ENCODE assay signal across 28 mouse cellular contexts in genomic region chr3:109456340-109456739, GRCm38 (mm10).
DNase-seq lines count a peak whose midpoint lies in the region; ATAC-seq lines count a peak whose summit lies in the region.
"Had no signal": no experiment of that assay in that cellular context is flagged by ENCODE, and none has a peak within 500 bp of the region (broad histone marks: within the 10 kb centered on the region; RNA-seq: fewer than 3 reads in every experiment).

No protein-coding gene starts in this region.

- H3K36me3 ChIP-seq in midbrain, embryonic 11.5 days (ENCODE audit: control insufficient read depth, insufficient read depth, low read length), result no peaks in the 10 kb centered on the region
- H3K36me3 ChIP-seq in midbrain, embryonic 15.5 days (replicated peaks), result no peaks in the 10 kb centered on the region
- H3K36me3 ChIP-seq: embryonic facial prominence, embryonic 13.5 days; embryonic facial prominence, embryonic 15.5 days; forebrain, embryonic 10.5 days; forebrain, embryonic 12.5 days; G1E had no signal

- WGBS in midbrain, embryonic 11.5 days, result 90% methylated on average over 1 of the region's 1 CpGs
- 81% methylated on average over 1 of the region's 1 CpGs for WGBS in midbrain, embryonic 15.5 days

- H3K9ac ChIP-seq in midbrain, embryonic 11.5 days (ENCODE audit: low read length), result no peak overlapping the region
- no peak overlapping the region for H3K9ac ChIP-seq in midbrain, embryonic 15.5 days
- H3K9ac ChIP-seq: embryonic facial prominence, embryonic 13.5 days; embryonic facial prominence, embryonic 15.5 days; forebrain, embryonic 12.5 days had no signal

- no peak overlapping the region for H3K4me3 ChIP-seq in midbrain, embryonic 11.5 days (ENCODE audit: low read depth, low read length)
- H3K4me3 ChIP-seq in midbrain, embryonic 15.5 days, result no peak overlapping the region
- H3K4me3 ChIP-seq: embryonic facial prominence, embryonic 13.5 days; embryonic facial prominence, embryonic 15.5 days; erythroblast, embryonic 14.5 days; forebrain, embryonic 10.5 days; forebrain, embryonic 12.5 days had no signal

- peak; percentile 19 for DNase-seq in midbrain, embryonic 11.5 days (ENCODE audit: low spot score, missing footprints)
- DNase-seq in induced T-regulatory cell, adult 2 months (ENCODE audit: low read depth), result peak; percentile 22
- no peak for DNase-seq in left cerebral cortex, adult 18-20 months (ENCODE audit: low spot score in 2 of 2)
- no peak for DNase-seq in kidney, adult 8-10 months
- no peak for DNase-seq in kidney, postnatal 4 days
- DNase-seq: adrenal gland, adult 2 months; adrenal gland, postnatal 10 days; adrenal gland, postnatal 36 days; cerebellum, adult 11-12 months; cerebellum, adult 2 months; cerebellum, adult 9-10 months; cerebellum, postnatal 10 days; cerebellum, postnatal 25 days; embryo, embryonic 11 days had no signal

- H3K27ac ChIP-seq in midbrain, embryonic 11.5 days (ENCODE audit: low read depth, low read length), result no peak overlapping the region
- H3K27ac ChIP-seq in midbrain, embryonic 15.5 days, result no peak overlapping the region
- H3K27ac ChIP-seq: embryonic facial prominence, embryonic 13.5 days; embryonic facial prominence, embryonic 15.5 days; forebrain, embryonic 10.5 days; forebrain, embryonic 12.5 days had no signal

- H3K27me3 ChIP-seq in midbrain, embryonic 11.5 days (ENCODE audit: control insufficient read depth, insufficient read depth, low read length), result no peaks in the 10 kb centered on the region
- H3K27me3 ChIP-seq in midbrain, embryonic 15.5 days (replicated peaks), result no peaks in the 10 kb centered on the region
- H3K27me3 ChIP-seq: CH12.LX; embryonic facial prominence, embryonic 13.5 days; embryonic facial prominence, embryonic 15.5 days; forebrain, embryonic 12.5 days; Patski had no signal

- H3K4me2 ChIP-seq in midbrain, embryonic 11.5 days, result no peak overlapping the region
- H3K4me2 ChIP-seq in midbrain, embryonic 15.5 days, result no peak overlapping the region
- H3K4me2 ChIP-seq: embryonic facial prominence, embryonic 13.5 days; embryonic facial prominence, embryonic 15.5 days; forebrain, embryonic 12.5 days had no signal

- no peaks in the 10 kb centered on the region for H3K9me3 ChIP-seq in midbrain, embryonic 11.5 days (ENCODE audit: control insufficient read depth, low read length)
- H3K9me3 ChIP-seq in midbrain, embryonic 15.5 days, result no peaks in the 10 kb centered on the region
- H3K9me3 ChIP-seq: embryonic facial prominence, embryonic 13.5 days; embryonic facial prominence, embryonic 15.5 days; forebrain, embryonic 10.5 days; forebrain, embryonic 12.5 days had no signal

- ATAC-seq in midbrain, embryonic 11.5 days (ENCODE audit: low FRiP score), result no peak
- ATAC-seq in midbrain, embryonic 15.5 days (replicated peaks), result no peak
- peak; percentile 37; the same call in 1 of the 2 replicates for ATAC-seq in common myeloid progenitor, adult 5-6 weeks (replicated peaks; ENCODE audit: low read depth, poor library complexity, severe bottlenecking)
- peak; percentile 29; the same call in 1 of the 2 replicates for ATAC-seq in megakaryocyte progenitor cell, adult 5-6 weeks (replicated peaks; ENCODE audit: poor library complexity)
- ATAC-seq: CD4-positive, CD25-positive, alpha-beta regulatory T cell, adult 4 months; forebrain, embryonic 14.5 days; forebrain, embryonic 16.5 days; Patski had no signal

- no peaks in the 10 kb centered on the region for H3K4me1 ChIP-seq in midbrain, embryonic 11.5 days (ENCODE audit: control insufficient read depth, insufficient read depth, low read length)
- 0 out of 2 replicates have a peak, but pooled peaks cover 2% of the 10 kb centered on the region for H3K4me1 ChIP-seq in midbrain, embryonic 15.5 days
- H3K4me1 ChIP-seq: embryonic facial prominence, embryonic 13.5 days; embryonic facial prominence, embryonic 15.5 days; forebrain, embryonic 10.5 days; forebrain, embryonic 12.5 days had no signal

Comparison
In these comparisons a context has a peak if more than half of its experiments do, and no peak if none do; other contexts are left out.
1. ATAC-seq: peak in common myeloid progenitor, adult 5-6 weeks (single experiment) and megakaryocyte progenitor cell, adult 5-6 weeks (single experiment); none in midbrain, embryonic 11.5 days (single experiment) and midbrain, embryonic 15.5 days (single experiment).
2. DNase-seq: peak in midbrain, embryonic 11.5 days (single experiment) and induced T-regulatory cell, adult 2 months (single experiment); none in left cerebral cortex, adult 18-20 months (0 of 2), kidney, adult 8-10 months (0 of 2) and kidney, postnatal 4 days (0 of 2).